Mouse (Mus musculus): ENCODE results near the gene Tmem14a. TPM values are rescaled to one million over a fixed set of nuclear protein-coding genes. Genes with fewer than 3 reads are reported as not detected.
"Not testable (repeated sequence)": the region's sequence is repeated elsewhere in the genome, so short reads cannot be mapped to it uniquely, and the experiment has no call there.

Gene Tmem14a
- polyA plus RNA-seq, 1 experiment from 2014 or later = 9.7 TPM

DNA sequence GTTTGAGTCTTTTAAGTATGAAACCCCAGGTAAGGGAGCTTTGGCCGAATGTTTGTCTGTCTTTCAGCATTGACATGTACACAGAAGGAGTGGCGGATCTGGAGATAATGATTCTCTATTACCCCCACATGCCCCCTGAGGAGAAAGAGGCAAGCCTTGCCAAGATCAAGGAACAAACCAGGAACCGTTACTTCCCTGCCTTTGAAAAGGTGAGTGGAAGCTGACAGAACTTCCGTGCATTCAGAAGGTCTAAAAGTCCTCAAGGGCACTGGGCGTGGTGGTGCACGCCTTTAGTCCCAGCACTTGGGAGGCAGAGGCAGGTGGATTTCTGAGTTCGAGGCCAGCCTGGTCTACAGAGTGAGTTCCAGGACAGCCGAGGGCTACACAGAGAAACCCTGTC is 41.6 kb downstream of the Tmem14a start:
- H3K27ac ChIP-seq (ENCODE audit: low read depth, low read length); H3K4me2 ChIP-seq; H3K27me3 ChIP-seq (ENCODE audit: control insufficient read depth, insufficient read depth, low read length); H3K9ac ChIP-seq (ENCODE audit: low read depth, low read length); H3K36me3 ChIP-seq (ENCODE audit: control insufficient read depth, insufficient read depth, low read length); H3K9me3 ChIP-seq (replicated peaks; ENCODE audit: control insufficient read depth, low read length); H3K4me1 ChIP-seq (ENCODE audit: control insufficient read depth, insufficient read depth, low read length); H3K4me3 ChIP-seq (ENCODE audit: low read depth, low read length); ATAC-seq (replicated peaks; ENCODE audit: insufficient number of reproducible peaks, low FRiP score, low TSS enrichment): not testable (repeated sequence)
- WGBS (ENCODE audit: insufficient replicate concordance) = 73% methylated on average over 8 of the region's 8 CpGs

DNA sequence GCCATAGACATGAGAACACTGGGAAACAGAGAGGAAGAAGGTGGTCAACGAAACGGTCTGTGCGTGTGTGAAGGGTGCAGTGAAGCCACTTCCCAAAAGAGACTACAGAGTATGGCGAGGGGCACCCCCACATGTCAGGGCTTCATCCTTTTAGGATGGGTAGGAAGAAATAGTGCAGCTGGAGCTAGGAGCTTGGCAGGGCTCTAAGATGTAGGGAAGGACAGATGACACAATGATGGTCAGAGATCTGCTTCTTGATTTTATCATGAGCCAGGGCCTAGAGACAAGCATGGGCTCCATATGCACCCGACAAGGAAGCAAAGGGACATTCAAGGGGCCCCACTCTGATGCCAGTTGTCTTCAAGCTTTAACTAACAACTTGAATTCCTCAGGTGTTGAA is 44.0 kb downstream of the Tmem14a start:
- 85% methylated on average over 5 of the region's 5 CpGs for WGBS (ENCODE audit: insufficient replicate concordance)
- ATAC-seq (replicated peaks; ENCODE audit: insufficient number of reproducible peaks, low FRiP score, low TSS enrichment) = no peak
- Histone ChIP-seq H3K4me1 (ENCODE audit: control insufficient read depth, insufficient read depth, low read length) (no peaks in the 10 kb centered on the region), H3K4me2 (no peak overlapping the region), H3K27me3 (ENCODE audit: control insufficient read depth, insufficient read depth, low read length) (no peaks in the 10 kb centered on the region), H3K4me3 (ENCODE audit: low read depth, low read length) (no peak overlapping the region), H3K27ac (ENCODE audit: low read depth, low read length) (no peak overlapping the region), H3K9me3 (replicated peaks; ENCODE audit: control insufficient read depth, low read length) (no peaks in the 10 kb centered on the region), H3K36me3 (ENCODE audit: control insufficient read depth, insufficient read depth, low read length) (no peaks in the 10 kb centered on the region), H3K9ac (ENCODE audit: low read depth, low read length) (no peak overlapping the region)

- no peak overlapping the region for H3K9ac ChIP-seq (ENCODE audit: low read depth, low read length)
- no peaks in the 10 kb centered on the region for H3K4me1 ChIP-seq (ENCODE audit: control insufficient read depth, insufficient read depth, low read length)
- no peaks in the 10 kb centered on the region for H3K27me3 ChIP-seq (ENCODE audit: control insufficient read depth, insufficient read depth, low read length)
- no peak overlapping the region for H3K27ac ChIP-seq (ENCODE audit: low read depth, low read length)
- no peak for ATAC-seq (replicated peaks; ENCODE audit: insufficient number of reproducible peaks, low FRiP score, low TSS enrichment)
- H3K9me3 ChIP-seq (replicated peaks; ENCODE audit: control insufficient read depth, low read length) = no peaks in the 10 kb centered on the region
- H3K36me3 ChIP-seq (ENCODE audit: control insufficient read depth, insufficient read depth, low read length) = no peaks in the 10 kb centered on the region
- 75% methylated on average over 4 of the region's 4 CpGs for WGBS (ENCODE audit: insufficient replicate concordance)
- H3K4me3 ChIP-seq (ENCODE audit: low read depth, low read length) = no peak overlapping the region
- no peak overlapping the region for H3K4me2 ChIP-seq
These were observed 45.6 kb downstream of the Tmem14a start for GRCm38 (mm10) chr1:21263986-21264385.

DNA sequence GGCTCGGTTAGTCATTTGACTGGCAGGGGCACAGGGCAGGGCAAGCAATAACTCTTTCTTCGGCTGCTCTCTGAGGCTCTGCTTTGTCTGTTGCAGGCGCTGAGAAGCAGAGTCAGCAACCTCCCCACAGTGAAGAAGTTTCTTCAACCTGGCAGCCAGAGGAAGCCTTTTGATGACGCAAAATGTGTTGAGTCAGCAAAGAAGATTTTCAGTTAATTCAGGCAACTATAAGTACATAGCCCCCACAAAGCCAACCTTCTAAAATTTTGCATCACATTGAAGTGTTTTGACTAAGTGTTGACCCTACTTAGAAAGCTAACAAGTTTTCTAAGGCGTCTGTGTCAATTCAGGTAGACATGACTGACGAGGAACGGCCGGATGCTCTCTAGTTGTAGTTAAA is 46.4 kb downstream of the Tmem14a start:
- ATAC-seq (replicated peaks; ENCODE audit: insufficient number of reproducible peaks, low FRiP score, low TSS enrichment) = no peak
- no peak overlapping the region for H3K9ac ChIP-seq (ENCODE audit: low read depth, low read length)

GRCm38 (mm10) chr1:21266766-21267165 is 48.4 kb downstream of the Tmem14a start:
- WGBS (ENCODE audit: insufficient replicate concordance) = 61% methylated on average over 1 of the region's 1 CpGs
- H3K4me2 ChIP-seq = no peak overlapping the region

More for the DNA sequence above, 46.4 kb downstream of the Tmem14a start:
- WGBS (ENCODE audit: insufficient replicate concordance) = 78% methylated on average over 8 of the region's 8 CpGs
- Histone ChIP-seq H3K4me2 (no peak overlapping the region), H3K4me1 (ENCODE audit: control insufficient read depth, insufficient read depth, low read length) (no peaks in the 10 kb centered on the region), H3K36me3 (ENCODE audit: control insufficient read depth, insufficient read depth, low read length) (no peaks in the 10 kb centered on the region), H3K9me3 (replicated peaks; ENCODE audit: control insufficient read depth, low read length) (no peaks in the 10 kb centered on the region), H3K27me3 (ENCODE audit: control insufficient read depth, insufficient read depth, low read length) (no peaks in the 10 kb centered on the region), H3K27ac (ENCODE audit: low read depth, low read length) (no peak overlapping the region), H3K4me3 (ENCODE audit: low read depth, low read length) (no peak overlapping the region)

GRCm38 (mm10) chr1:21267466-21267865 is 49.1 kb downstream of the Tmem14a start:
- H3K9ac ChIP-seq (ENCODE audit: low read depth, low read length); H3K9me3 ChIP-seq (replicated peaks; ENCODE audit: control insufficient read depth, low read length); H3K4me2 ChIP-seq; H3K27ac ChIP-seq (ENCODE audit: low read depth, low read length); H3K4me1 ChIP-seq (ENCODE audit: control insufficient read depth, insufficient read depth, low read length); H3K36me3 ChIP-seq (ENCODE audit: control insufficient read depth, insufficient read depth, low read length); H3K4me3 ChIP-seq (ENCODE audit: low read depth, low read length); ATAC-seq (replicated peaks; ENCODE audit: insufficient number of reproducible peaks, low FRiP score, low TSS enrichment); H3K27me3 ChIP-seq (ENCODE audit: control insufficient read depth, insufficient read depth, low read length): not testable (repeated sequence)
- 84% methylated on average over 6 of the region's 7 CpGs for WGBS (ENCODE audit: insufficient replicate concordance)

More at GRCm38 (mm10) chr1:21266766-21267165, 48.4 kb downstream of the Tmem14a start:
- Histone ChIP-seq H3K9ac (ENCODE audit: low read depth, low read length) (no peak overlapping the region), H3K27me3 (ENCODE audit: control insufficient read depth, insufficient read depth, low read length) (no peaks in the 10 kb centered on the region), H3K36me3 (ENCODE audit: control insufficient read depth, insufficient read depth, low read length) (no peaks in the 10 kb centered on the region), H3K4me3 (ENCODE audit: low read depth, low read length) (no peak overlapping the region), H3K27ac (ENCODE audit: low read depth, low read length) (no peak overlapping the region), H3K9me3 (replicated peaks; ENCODE audit: control insufficient read depth, low read length) (no peaks in the 10 kb centered on the region), H3K4me1 (ENCODE audit: control insufficient read depth, insufficient read depth, low read length) (no peaks in the 10 kb centered on the region)
- ATAC-seq (replicated peaks; ENCODE audit: insufficient number of reproducible peaks, low FRiP score, low TSS enrichment) = no peak

- no peaks in the 10 kb centered on the region for H3K27me3 ChIP-seq (ENCODE audit: control insufficient read depth, insufficient read depth, low read length)
- peak; percentile 41; the same call in 1 of the 2 replicates for ATAC-seq (replicated peaks; ENCODE audit: insufficient number of reproducible peaks, low FRiP score, low TSS enrichment)
- peak overlapping the region; percentile 35 for H3K4me3 ChIP-seq (ENCODE audit: low read depth, low read length)
- no peaks in the 10 kb centered on the region for H3K9me3 ChIP-seq (replicated peaks; ENCODE audit: control insufficient read depth, low read length)
- peak overlapping the region; percentile 73 for H3K4me2 ChIP-seq
- H3K4me1 ChIP-seq (ENCODE audit: control insufficient read depth, insufficient read depth, low read length) = no peaks in the 10 kb centered on the region
- peak overlapping the region; percentile 54 for H3K9ac ChIP-seq (ENCODE audit: low read depth, low read length)
- no peaks in the 10 kb centered on the region for H3K36me3 ChIP-seq (ENCODE audit: control insufficient read depth, insufficient read depth, low read length)
- WGBS (ENCODE audit: insufficient replicate concordance) = 21% methylated on average over 18 of the region's 18 CpGs
- H3K27ac ChIP-seq (ENCODE audit: low read depth, low read length) = no peak overlapping the region
These were observed 53.1 kb downstream of the Tmem14a start for GRCm38 (mm10) chr1:21271343-21272055.

DNA sequence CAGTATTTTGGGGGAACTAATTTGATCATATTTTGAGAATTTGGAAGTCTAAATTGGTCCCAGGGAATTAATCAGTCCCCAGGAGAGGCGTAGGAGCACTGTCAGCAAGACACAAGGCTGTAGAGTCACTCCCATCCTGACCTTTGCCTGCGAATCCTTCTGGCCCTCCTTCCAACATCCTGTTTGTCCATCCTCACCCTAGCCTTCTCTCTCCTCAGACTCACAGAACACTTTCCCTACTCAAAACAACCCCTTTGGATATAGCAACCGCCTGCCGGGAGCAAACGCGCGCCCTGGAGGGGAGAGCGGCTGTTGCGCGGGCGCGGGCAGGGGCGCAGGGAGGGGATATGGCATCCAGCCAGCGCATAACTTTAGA is 53.7 kb downstream of the Tmem14a start:
- ATAC-seq (replicated peaks; ENCODE audit: insufficient number of reproducible peaks, low FRiP score, low TSS enrichment) = no peak
- no peaks in the 10 kb centered on the region for H3K4me1 ChIP-seq (ENCODE audit: control insufficient read depth, insufficient read depth, low read length)
- no peaks in the 10 kb centered on the region for H3K9me3 ChIP-seq (replicated peaks; ENCODE audit: control insufficient read depth, low read length)
- no peak overlapping the region for H3K27ac ChIP-seq (ENCODE audit: low read depth, low read length)
- no peaks in the 10 kb centered on the region for H3K27me3 ChIP-seq (ENCODE audit: control insufficient read depth, insufficient read depth, low read length)
- H3K4me3 ChIP-seq (ENCODE audit: low read depth, low read length) = peak overlapping the region; percentile 35
- peak overlapping the region; percentile 73 for H3K4me2 ChIP-seq
- H3K9ac ChIP-seq (ENCODE audit: low read depth, low read length) = peak overlapping the region; percentile 54
- 16% methylated on average over 14 of the region's 14 CpGs for WGBS (ENCODE audit: insufficient replicate concordance)
- no peaks in the 10 kb centered on the region for H3K36me3 ChIP-seq (ENCODE audit: control insufficient read depth, insufficient read depth, low read length)

- no peaks in the 10 kb centered on the region for H3K4me1 ChIP-seq (ENCODE audit: control insufficient read depth, insufficient read depth, low read length)
- no peak overlapping the region for H3K27ac ChIP-seq (ENCODE audit: low read depth, low read length)
- H3K9me3 ChIP-seq (replicated peaks; ENCODE audit: control insufficient read depth, low read length) = no peaks in the 10 kb centered on the region
- no peaks in the 10 kb centered on the region for H3K27me3 ChIP-seq (ENCODE audit: control insufficient read depth, insufficient read depth, low read length)
- H3K36me3 ChIP-seq (ENCODE audit: control insufficient read depth, insufficient read depth, low read length) = no peaks in the 10 kb centered on the region
- H3K4me2 ChIP-seq = no peak overlapping the region
- ATAC-seq (replicated peaks; ENCODE audit: insufficient number of reproducible peaks, low FRiP score, low TSS enrichment) = no peak
- no peak overlapping the region for H3K4me3 ChIP-seq (ENCODE audit: low read depth, low read length)
- H3K9ac ChIP-seq (ENCODE audit: low read depth, low read length) = no peak overlapping the region
- 88% methylated on average over 6 of the region's 6 CpGs for WGBS (ENCODE audit: insufficient replicate concordance)
These were observed 54.7 kb downstream of the Tmem14a start for GRCm38 (mm10) chr1:21273091-21273490.

Measured in heart, embryonic 11.5 days (tissue).